Comparison of ENCODE assay signal across 8 mouse cellular contexts in genomic region chr13:112673899-112674447, GRCm38 (mm10). TPM values are rescaled to one million over a fixed set of nuclear protein-coding genes. Genes with fewer than 3 reads are reported as not detected.
DNase-seq lines count a peak whose midpoint lies in the region; ATAC-seq lines count a peak whose summit lies in the region.

No protein-coding gene starts in this region.

- H3K27ac ChIP-seq in hindbrain, embryonic 15.5 days (replicated peaks): no peak overlapping the region

- peaks cover 22% of the 10 kb centered on the region for H3K36me3 ChIP-seq in hindbrain, embryonic 15.5 days

- DNase-seq in layer of hippocampus, adult 11-12 months (ENCODE audit: low spot score): peak; percentile 65
- DNase-seq in layer of hippocampus, adult 9-10 months (ENCODE audit: low spot score): no peak
- DNase-seq in cerebellum, adult 9-11 months: peak; percentile 64
- DNase-seq in frontal cortex, postnatal 10 days (ENCODE audit: low spot score in 2 of 2): peak; percentile 32 to 42
- DNase-seq in layer of hippocampus, postnatal 25 days (ENCODE audit: extremely low spot score in 1 of 2, low spot score in 1 of 2): peak; percentile 31 to 40
- DNase-seq in lung, postnatal 25 days (ENCODE audit: low spot score): peak; percentile 80
- DNase-seq in right cerebral cortex, postnatal 10 days (ENCODE audit: low spot score in 2 of 2): peak; percentile 73 to 75

- H3K4me2 ChIP-seq in hindbrain, embryonic 15.5 days: no peak overlapping the region

- ATAC-seq in hindbrain, embryonic 15.5 days (ENCODE audit: low FRiP score, low read depth): peak; percentile 88

- H3K4me1 ChIP-seq in hindbrain, embryonic 15.5 days (replicated peaks): peaks cover 4% of the 10 kb centered on the region

- H3K9ac ChIP-seq in hindbrain, embryonic 15.5 days: no peak overlapping the region

- H3K27me3 ChIP-seq in hindbrain, embryonic 15.5 days: no peaks in the 10 kb centered on the region

- no peaks in the 10 kb centered on the region for H3K9me3 ChIP-seq in hindbrain, embryonic 15.5 days

- H3K4me3 ChIP-seq in hindbrain, embryonic 15.5 days: no peak overlapping the region

- WGBS in hindbrain, embryonic 15.5 days: 12% methylated on average over 9 of the region's 9 CpGs

RNA-seq across cellular contexts. Expression of gene Slc38a9, which starts 13.4 kb away (rescaled TPM):
- polyA plus RNA-seq in hindbrain, embryonic 15.5 days (2015; fragmentation: Nextera tagmentation; extraction: Ambion mirVana): 19.9 and 23.7 TPM in 2 replicates
- 10 to 100 TPM; 20.0 to 28.0 TPM for total RNA-seq in layer of hippocampus, postnatal 25 days (2021)

RNA-seq across cellular contexts. Expression of gene Ddx4, which starts 21.7 kb away (rescaled TPM):
- polyA plus RNA-seq in hindbrain, embryonic 15.5 days (2015; fragmentation: Nextera tagmentation; extraction: Ambion mirVana): 1.1 and 1.2 TPM in 2 replicates
- 1 to 10 TPM; 1.4 to 1.5 TPM for total RNA-seq in layer of hippocampus, postnatal 25 days (2021)
